Mouse (Mus musculus) adrenal gland, adult 8-10 months (tissue): ENCODE measurements at regions not wholly inside any gene's neighbourhood (a gene's known extent, or its start where the extent isn't known, plus 50 kb on each side); places are given as distances from the start of the nearest gene placed in this dataset.

Source experiments
- DNase-seq: peaks from one replicate; pipeline ENCODE4 v3.0.0; 2022

DNA sequence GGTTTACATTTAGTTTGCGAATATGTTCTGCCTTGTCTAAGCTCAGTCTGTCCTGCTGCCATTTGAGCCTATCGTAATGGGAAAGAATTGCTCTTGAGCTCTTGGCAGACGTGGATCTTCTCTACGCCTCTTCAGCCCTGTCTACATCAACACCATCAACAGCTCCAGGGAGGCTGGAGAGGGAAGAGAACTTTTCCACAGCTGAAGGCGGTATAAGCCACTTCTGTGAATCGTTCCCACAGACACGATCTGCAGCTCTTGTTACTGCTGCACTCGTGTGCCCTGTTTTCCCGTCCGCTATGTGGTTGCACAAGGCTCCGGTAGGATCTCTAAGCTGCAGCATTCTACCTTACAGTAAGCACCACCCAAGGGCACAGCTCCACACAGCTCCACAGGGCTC lies 128.5 kb upstream of the Cadm1 start:
- no peak for DNase-seq

GRCm38 (mm10) chr9:47403317-47403716 lies 126.7 kb upstream of the Cadm1 start:
- DNase-seq = no peak

- DNase-seq = no peak
These were observed 125.2 kb upstream of the Cadm1 start for GRCm38 (mm10) chr9:47404821-47405220.

DNA sequence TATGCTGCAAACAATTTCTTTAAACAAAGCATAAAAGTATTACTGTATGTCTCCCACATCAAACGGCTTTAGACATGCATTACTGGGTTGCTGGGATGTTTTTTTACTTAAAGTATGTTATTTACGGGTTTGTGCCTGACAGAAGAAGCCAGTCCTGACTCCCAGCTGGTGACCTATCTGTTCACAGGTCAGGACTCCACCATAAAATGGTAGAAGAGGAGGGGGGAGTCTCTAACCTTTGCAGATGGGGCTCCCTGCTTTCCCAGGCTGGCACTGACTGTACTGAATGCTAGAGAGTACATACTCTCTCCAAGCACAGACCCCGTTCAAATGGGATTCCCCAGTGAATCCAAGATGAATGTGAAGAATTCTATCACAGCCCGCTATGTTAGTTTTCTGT lies 124.4 kb upstream of the Cadm1 start:
- DNase-seq = no peak

DNA sequence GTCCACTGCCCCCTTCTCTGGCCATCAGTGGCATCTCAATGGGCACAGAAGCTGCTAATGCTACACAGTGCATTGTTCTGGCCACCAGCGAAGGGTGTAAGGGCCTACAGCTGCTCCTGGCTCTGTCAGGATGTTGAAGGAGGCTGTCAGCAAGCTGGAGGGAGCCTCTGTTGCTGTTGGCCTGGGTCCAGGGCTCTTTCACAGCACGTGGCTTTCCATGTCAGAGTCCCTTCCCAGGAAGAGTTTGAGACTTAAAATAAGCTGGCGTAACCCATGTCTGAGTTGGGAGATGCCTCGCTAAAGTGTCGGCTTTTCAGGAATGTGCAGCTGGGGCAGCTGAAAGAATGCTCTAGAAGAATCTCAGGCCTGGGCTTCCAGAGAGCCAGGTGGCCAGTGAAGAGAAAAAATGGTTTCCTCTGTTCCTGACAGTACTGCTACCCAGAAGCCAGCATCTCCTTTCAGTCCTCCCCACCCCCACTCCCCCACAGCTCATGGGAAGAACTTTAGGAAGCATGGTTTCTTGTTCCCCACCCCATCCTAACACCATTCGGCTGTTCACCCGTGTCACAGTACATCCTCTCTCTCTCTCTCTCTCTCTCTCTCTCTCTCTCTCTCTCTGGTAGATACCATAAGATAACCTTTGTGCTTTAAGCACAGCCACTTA lies 122.8 kb upstream of the Cadm1 start:
- no peak for DNase-seq

DNA sequence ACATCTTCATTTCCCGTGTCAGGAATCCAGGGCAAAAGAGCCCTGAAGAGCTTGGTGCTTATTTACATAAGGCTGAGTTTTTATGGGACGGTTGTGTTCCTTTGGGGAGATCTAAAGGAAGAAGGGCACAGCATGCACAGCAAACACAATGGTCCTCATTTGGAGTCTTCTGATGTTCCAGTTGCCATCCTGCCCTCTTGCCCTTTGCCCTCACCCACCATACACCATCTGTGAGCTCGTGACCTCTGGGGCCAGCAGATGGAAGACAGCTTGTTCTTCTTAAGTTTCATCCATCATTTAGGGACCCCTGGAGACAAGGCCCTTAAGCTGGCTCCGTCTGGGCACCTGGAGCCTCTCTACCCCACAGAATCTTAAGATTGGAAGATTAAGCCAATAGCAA lies 121.9 kb upstream of the Cadm1 start:
- DNase-seq = no peak

GRCm38 (mm10) chr9:47409579-47409978 lies 120.4 kb upstream of the Cadm1 start:
- no peak for DNase-seq

DNA sequence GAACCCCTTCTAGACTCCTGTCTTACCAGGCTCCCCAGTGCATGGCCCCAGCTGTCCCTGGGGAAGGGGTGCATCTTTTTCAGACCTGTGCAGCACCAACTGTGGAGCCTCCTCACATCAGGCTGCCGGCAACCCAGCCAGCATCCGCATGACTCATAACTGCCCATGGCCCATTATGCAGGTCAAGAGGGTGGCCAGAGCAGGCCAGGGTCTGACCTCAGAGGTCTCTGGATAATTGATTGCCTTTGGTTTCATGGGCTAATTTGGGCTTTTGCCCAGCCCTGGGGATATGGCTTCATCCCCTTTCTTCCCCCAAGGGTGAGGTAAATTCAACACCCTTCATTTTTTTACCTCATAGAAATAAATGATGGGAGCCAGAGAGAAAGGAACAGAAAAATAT lies 117.2 kb upstream of the Cadm1 start:
- no peak for DNase-seq

GRCm38 (mm10) chr9:47414350-47414988 lies 115.5 kb upstream of the Cadm1 start:
- DNase-seq = no peak

DNA sequence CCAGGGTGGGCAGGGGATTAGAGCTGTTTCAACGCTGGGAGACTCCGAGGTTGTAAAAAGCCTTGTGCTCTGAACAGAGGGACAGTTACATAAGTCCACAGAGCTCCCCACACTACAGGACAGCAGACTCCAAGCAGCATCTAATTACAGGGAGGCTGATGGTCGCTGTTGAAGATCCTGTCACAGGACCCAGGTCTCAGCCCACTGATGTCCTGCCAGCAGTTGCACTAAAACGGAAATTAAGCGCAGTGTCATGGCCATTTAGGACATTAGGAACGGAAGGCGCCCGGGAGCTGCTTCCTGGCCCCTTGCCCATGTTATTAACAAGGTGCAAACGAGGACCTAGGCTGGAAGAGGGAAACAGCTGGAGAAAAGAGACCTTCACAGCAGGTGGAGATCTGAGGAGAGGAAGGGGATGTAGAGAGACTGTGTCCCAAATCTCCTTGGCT lies 107.8 kb upstream of the Cadm1 start:
- DNase-seq = peak; percentile 64

DNA sequence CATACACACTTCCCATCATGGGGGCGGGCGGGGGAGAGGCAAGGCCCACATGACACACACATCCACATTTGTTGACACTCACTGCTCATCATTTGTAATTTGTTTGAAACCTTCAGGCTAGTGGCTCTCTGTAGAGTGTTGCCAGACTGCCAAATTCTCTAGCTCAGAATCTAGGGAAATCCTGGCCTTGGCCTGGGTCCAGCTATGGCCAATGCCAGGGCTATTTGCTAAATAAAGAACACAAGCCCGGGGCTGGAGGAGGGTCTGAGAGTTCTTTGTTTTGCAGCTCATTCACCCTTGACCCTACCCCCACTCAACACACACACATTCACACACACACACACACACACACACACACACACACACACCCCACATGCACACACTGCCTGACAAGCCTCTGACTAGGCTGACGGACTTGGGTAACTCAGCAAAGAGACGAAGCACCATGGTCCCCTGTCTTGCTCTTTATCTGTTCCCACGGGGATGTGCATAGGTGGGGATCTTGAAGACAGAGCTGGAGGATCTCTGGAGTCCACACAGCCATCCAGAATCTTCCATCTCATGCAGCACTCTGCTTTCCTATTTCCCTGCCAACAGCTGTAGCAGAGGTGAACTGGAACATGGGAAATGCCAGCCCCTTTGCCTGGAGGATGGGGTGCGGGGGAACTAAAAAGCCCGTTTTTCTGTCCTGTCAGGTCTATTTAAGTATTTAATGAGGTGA lies 107.1 kb upstream of the Cadm1 start:
- peak; percentile 81 for DNase-seq

DNA sequence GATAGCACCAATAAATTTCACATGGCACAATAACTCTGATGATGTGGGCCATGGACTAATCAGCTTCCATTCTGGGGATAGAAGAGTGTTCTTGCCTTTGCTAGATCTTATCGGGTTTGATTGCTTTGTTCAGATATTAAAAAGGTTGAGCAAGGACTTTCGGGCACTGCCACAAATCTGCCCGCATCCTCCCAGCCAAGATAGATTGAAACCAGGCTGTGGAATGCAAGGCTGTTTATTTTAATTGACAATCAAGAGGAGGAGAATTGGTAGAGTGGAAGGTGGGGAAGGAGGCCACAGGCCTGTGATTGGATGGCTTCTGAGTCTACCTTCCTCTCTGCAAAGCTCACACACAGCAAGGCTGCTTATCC lies 106.5 kb upstream of the Cadm1 start:
- no peak for DNase-seq

DNA sequence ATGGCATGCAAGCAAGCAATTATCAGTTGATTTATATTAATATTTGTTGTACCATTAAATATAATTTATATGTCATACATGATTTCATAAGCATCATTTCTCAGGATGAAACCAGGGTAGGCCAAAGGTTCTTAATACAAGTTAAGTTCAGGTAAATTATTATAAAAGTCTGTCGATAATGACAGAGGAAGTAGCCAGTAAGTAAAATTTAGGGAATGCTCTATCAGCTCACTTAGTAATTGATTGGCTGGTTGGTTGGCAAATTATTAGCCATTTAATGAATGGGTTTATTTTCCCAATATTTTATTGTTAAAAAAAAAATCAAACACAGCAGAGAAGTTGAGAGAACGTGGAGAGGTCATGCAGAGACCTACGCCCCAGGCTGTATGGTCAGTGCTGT lies 105.8 kb upstream of the Cadm1 start:
- DNase-seq = no peak

GRCm38 (mm10) chr9:47426712-47427111 lies 103.3 kb upstream of the Cadm1 start:
- no peak for DNase-seq

DNA sequence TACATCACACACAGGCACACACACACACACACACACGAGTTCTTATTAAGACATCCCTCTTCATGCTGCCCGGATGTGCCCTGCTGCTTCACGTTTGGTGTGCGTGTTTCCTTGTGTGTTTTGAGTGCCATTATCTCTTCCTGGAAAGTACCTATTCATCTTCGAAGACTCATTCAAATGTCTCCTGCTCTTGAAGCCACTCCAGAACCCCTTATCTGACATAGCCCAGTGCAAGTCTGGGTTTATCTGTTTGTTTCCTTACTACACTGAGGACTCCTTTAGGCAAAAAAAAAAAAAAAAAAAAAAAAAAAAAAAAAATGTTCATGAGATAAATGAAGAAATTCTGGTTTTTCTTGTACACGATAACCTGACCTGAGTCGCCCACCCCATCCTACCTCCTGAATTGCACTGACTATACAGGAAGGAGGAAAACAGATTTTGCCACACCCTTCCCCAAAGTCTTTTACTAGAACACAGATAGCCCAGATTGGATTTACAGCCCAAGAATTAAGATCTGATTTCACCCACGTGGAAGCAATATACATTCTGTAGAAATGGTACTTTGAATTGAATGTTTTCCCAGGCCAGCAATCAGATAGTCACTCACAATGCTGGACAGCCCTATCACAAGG lies 101.1 kb upstream of the Cadm1 start:
- no peak for DNase-seq

- DNase-seq = no peak
These were observed 100.3 kb upstream of the Cadm1 start for GRCm38 (mm10) chr9:47429691-47430090.

GRCm38 (mm10) chr9:47432715-47433114 lies 97.3 kb upstream of the Cadm1 start:
- DNase-seq = peak; percentile 17

DNA sequence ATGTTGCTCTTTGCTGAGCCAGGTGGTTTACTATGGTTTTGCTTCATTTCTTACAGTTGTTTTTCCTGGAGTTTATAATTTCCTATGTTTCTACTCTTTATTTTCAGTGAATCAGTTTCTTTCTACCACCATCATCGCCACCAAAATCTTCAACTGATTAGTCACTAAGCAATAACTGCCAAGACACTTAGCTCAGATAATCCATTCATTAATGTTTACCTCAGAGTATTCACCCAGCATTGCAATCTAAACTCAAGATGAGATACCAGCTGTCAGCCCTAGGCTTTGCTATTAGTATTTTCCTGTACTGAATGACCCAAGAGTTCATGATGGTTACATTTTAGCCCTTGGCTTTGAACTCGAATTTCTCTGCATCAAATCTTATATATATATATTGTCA lies 96.8 kb upstream of the Cadm1 start:
- no peak for DNase-seq

GRCm38 (mm10) chr9:47434091-47434490 lies 95.9 kb upstream of the Cadm1 start:
- no peak for DNase-seq

- no peak for DNase-seq
These were observed 91.0 kb upstream of the Cadm1 start for GRCm38 (mm10) chr9:47438976-47439375.

DNA sequence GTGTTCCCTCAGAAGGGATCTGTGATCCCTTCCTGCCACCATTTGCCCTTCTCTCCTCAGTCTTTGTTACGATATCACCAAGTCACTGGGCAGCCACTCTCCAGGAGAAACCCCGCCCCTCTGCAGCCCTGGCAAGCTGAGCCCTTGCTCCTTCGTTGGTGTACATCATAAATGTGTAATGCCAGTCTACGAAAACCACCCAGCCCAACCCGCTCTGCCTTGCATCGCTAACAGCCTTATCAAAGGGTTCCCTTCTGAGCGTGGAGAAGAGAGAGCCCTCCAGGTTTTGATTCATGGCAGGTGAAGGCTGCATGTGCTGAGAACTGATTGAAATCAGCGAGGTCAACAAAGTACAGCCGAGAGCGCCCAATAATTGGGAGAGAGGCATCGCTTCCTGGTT lies 90.5 kb upstream of the Cadm1 start:
- DNase-seq = no peak

DNA sequence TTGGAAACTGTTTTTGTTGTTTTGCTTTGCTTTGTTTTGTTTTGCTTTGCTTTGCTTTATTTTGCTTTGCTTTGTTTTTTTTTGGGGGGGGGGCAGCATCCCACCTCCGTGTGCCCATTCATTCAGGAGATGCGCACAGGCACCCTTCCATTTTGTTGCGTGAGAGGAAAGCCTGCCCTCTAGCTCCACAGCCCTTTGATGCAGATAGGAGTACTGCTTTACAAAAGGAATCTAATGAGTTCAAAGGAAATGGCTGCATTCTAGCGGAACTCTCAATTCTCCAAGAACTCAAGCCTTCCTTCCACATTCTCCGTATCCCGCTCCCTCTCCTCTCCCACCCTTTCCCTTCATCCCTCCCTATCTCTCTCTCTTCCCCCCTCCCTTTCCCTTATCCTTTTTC lies 89.8 kb upstream of the Cadm1 start:
- no peak for DNase-seq

- no peak for DNase-seq
These were observed 88.8 kb upstream of the Cadm1 start for GRCm38 (mm10) chr9:47441155-47441554.

DNA sequence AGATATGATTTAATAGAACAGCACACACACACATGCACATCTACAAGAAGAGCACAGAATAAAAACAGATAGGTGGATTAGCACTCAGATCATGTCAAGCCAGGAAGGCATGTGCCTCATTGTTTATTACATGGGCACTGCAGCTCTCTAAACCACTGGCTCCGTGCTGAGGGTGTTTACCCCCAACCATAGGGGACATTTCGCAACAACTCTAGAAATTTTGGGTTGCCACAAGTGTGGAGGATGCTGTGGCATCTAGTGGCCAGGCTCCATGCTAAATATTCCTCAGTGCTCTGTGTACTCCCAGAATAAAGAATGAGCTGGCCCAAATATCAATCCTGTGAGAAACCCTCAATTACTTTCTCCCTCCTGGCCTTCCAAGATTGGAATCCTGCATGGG lies 85.8 kb upstream of the Cadm1 start:
- no peak for DNase-seq
